Mouse (Mus musculus) liver, adult 2 months (tissue): Measurements from ENCODE around the gene Ripor3. TPM values are rescaled to one million over a fixed set of nuclear protein-coding genes. Genes with fewer than 3 reads are reported as not detected.

ENCODE experiments used
- DNase-seq: peaks from one replicate; pipeline ENCODE4 v3.0.0-alpha.2; 2011; ENCODE audit warnings: low read depth, low spot score; ENCODE audit errors: extremely low read depth
- H3K27ac ChIP-seq: fragments of 200-500 bp; replicated peaks from 2 replicates; pipeline ENCODE4 v1.5.1; 2012; ENCODE audit warnings: low read depth, mild to moderate bottlenecking, control low read depth, inconsistent platforms, low read length; ENCODE audit not compliant: insufficient read depth
- H3K27me3 ChIP-seq: fragments of 200-500 bp; 2 replicates; pipeline ENCODE4 v1.6.1; 2012; ENCODE audit warnings: mild to moderate bottlenecking, moderate library complexity, low read length, inconsistent platforms; ENCODE audit not compliant: control insufficient read depth, insufficient read depth
- H3K36me3 ChIP-seq: fragments of 200-500 bp; 2 replicates; pipeline ENCODE4 v1.6.1; 2012; ENCODE audit warnings: low read length, inconsistent platforms; ENCODE audit not compliant: control insufficient read depth, insufficient read depth
- H3K4me1 ChIP-seq: fragments of 200-500 bp; 2 replicates; pipeline ENCODE4 v1.6.1; 2011; ENCODE audit warnings: low read length; ENCODE audit not compliant: control insufficient read depth, insufficient read depth
- H3K4me3 ChIP-seq: fragments of 200-500 bp; 2 replicates; pipeline ENCODE4 v1.5.1; 2011; ENCODE audit warnings: low read depth, mild to moderate bottlenecking, control low read depth, low read length, moderate library complexity; ENCODE audit not compliant: insufficient read depth
- H3K79me2 ChIP-seq: fragments of 200-500 bp; 2 replicates; pipeline ENCODE4 v1.6.1; 2012; ENCODE audit warnings: inconsistent platforms, mild to moderate bottlenecking, low read length, moderate library complexity; ENCODE audit not compliant: control insufficient read depth, insufficient read depth
- H3K9ac ChIP-seq: fragments of 200-500 bp; 2 replicates; pipeline ENCODE4 v1.6.1; 2012; ENCODE audit warnings: low read depth, mild to moderate bottlenecking, control low read depth, inconsistent platforms, low read length
- CTCF ChIP-seq: fragments of 200-500 bp; IDR thresholded peaks from 2 replicates; pipeline ENCODE4 v1.5.1; 2011; ENCODE audit warnings: low read depth, low read length, control low read depth
- POLR2A ChIP-seq: fragments of 200-500 bp; IDR thresholded peaks from 2 replicates; pipeline ENCODE4 v1.6.1; 2011; ENCODE audit warnings: low read length, control low read depth; ENCODE audit not compliant: insufficient read depth; ENCODE audit errors: extremely low read depth
- WGBS: fragments of 180-500 bp; shearing (Covaris S2); methylation state at CpG from one replicate; pipeline ENCODE4 v1.1.7; 2018; 5-methylcytosine and 5-hydroxymethylcytosine counted together
- polyA plus RNA-seq: library from polyadenylated mRNA; depleted of rRNA; stranded (reverse); fragments of >200 nt; gene quantifications from 2 replicates; pipeline ENCODE4 v1.2.3, GENCODE M21; 2012
- total RNA-seq: library from RNA; depleted of rRNA; stranded (reverse); fragments of >200 nt; gene quantifications from 2 replicates; pipeline ENCODE4 v1.2.3, GENCODE M21; 2014

Ripor3 gene
- total and polyA plus RNA-seq, 2 experiments, result 0.92 to 1.9 TPM

DNA sequence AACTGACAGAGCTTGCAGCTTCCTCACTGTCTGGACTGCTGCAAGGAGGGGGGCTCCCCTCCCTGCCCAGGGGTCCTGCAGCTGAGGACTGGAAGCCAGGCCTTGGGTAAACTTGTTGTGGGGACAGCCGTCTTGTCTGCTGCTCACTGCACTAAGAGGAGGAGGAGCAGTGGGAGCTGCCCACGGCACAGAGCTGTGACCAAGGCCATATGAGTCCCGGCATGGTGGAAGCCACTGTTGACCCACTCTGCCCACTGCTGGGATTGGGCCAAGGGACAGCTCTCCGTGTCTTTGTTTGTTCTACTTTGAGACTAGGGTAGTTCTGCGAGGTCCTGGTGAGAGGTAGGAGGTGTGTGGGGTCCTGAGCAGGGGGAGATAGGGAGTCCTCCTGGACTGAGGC, 38.3 kb downstream of the Ripor3 start:
- TF ChIP-seq POLR2A, result no peak
- no peak for TF ChIP-seq CTCF
- Histone ChIP-seq H3K27ac (no peak overlapping the region), H3K27me3 (no peaks in the 10 kb centered on the region), H3K36me3 (peaks cover 2% of the 10 kb centered on the region; the same call in 1 of the 2 replicates), H3K4me3 (no peak overlapping the region), H3K9ac (no peak overlapping the region), H3K4me1 (no peaks in the 10 kb centered on the region; the same call in 1 of the 2 replicates), H3K79me2 (no peaks in the 10 kb centered on the region)
- WGBS, result 35% methylated on average over 5 of the region's 5 CpGs
- DNase-seq, result no peak

GRCm38 (mm10) chr2:167969851-167970541, 40.4 kb downstream of the Ripor3 start:
- no peaks in the 10 kb centered on the region for H3K27me3 ChIP-seq
- no peak overlapping the region for H3K4me3 ChIP-seq
- H3K79me2 ChIP-seq, result no peaks in the 10 kb centered on the region
- H3K36me3 ChIP-seq, result peaks cover 7% of the 10 kb centered on the region; the same call in 1 of the 2 replicates
- WGBS, result 89% methylated on average over 10 of the region's 10 CpGs
- H3K4me1 ChIP-seq, result no peaks in the 10 kb centered on the region; the same call in 1 of the 2 replicates
- no peak overlapping the region for H3K27ac ChIP-seq
- DNase-seq, result no peak
- TF ChIP-seq CTCF (no peak), POLR2A (no peak)
- no peak overlapping the region for H3K9ac ChIP-seq

- 92% methylated on average over 7 of the region's 7 CpGs for WGBS
- Histone ChIP-seq H3K27me3 (no peaks in the 10 kb centered on the region), H3K79me2 (no peaks in the 10 kb centered on the region), H3K4me3 (no peak overlapping the region), H3K27ac (no peak overlapping the region), H3K9ac (no peak overlapping the region), H3K4me1 (no peaks in the 10 kb centered on the region), H3K36me3 (peaks cover 11% of the 10 kb centered on the region; the same call in 1 of the 2 replicates)
- TF ChIP-seq POLR2A, result no peak
- TF ChIP-seq CTCF, result no peak
- no peak for DNase-seq
These were observed 41.9 kb downstream of the Ripor3 start for GRCm38 (mm10) chr2:167968504-167968903.

- H3K9ac ChIP-seq, result no peak overlapping the region
- H3K27me3 ChIP-seq, result no peaks in the 10 kb centered on the region
- WGBS, result 95% methylated on average over 3 of the region's 3 CpGs
- no peak overlapping the region for H3K4me3 ChIP-seq
- H3K27ac ChIP-seq, result no peak overlapping the region
- H3K4me1 ChIP-seq, result 0 out of 2 replicates have a peak, but pooled peaks cover 3% of the 10 kb centered on the region
- TF ChIP-seq POLR2A, result no peak
- TF ChIP-seq CTCF, result no peak
- DNase-seq, result no peak
- H3K79me2 ChIP-seq, result peaks cover 7% of the 10 kb centered on the region
- H3K36me3 ChIP-seq, result peaks cover 11% of the 10 kb centered on the region; the same call in 1 of the 2 replicates
These were observed 44.5 kb downstream of the Ripor3 start for GRCm38 (mm10) chr2:167965911-167966310.

- no peak for TF ChIP-seq CTCF
- no peak for TF ChIP-seq POLR2A
- WGBS, result 90% methylated on average over 9 of the region's 9 CpGs
- peaks cover 11% of the 10 kb centered on the region; the same call in 1 of the 2 replicates for H3K36me3 ChIP-seq
- no peak overlapping the region for H3K4me3 ChIP-seq
- H3K27me3 ChIP-seq, result no peaks in the 10 kb centered on the region
- DNase-seq, result no peak
- H3K4me1 ChIP-seq, result peaks cover 17% of the 10 kb centered on the region
- H3K79me2 ChIP-seq, result peaks cover 10% of the 10 kb centered on the region
- H3K27ac ChIP-seq, result no peak overlapping the region
- no peak overlapping the region for H3K9ac ChIP-seq
These were observed 46.1 kb downstream of the Ripor3 start for GRCm38 (mm10) chr2:167964320-167964719.

GRCm38 (mm10) chr2:167963778-167964300, 46.6 kb downstream of the Ripor3 start:
- TF ChIP-seq CTCF (no peak), POLR2A (no peak)
- H3K79me2 ChIP-seq, result peaks cover 10% of the 10 kb centered on the region
- peaks cover 11% of the 10 kb centered on the region; the same call in 1 of the 2 replicates for H3K36me3 ChIP-seq

More at GRCm38 (mm10) chr2:167963778-167964300, 46.6 kb downstream of the Ripor3 start:
- Histone ChIP-seq H3K4me1 (peaks cover 20% of the 10 kb centered on the region), H3K9ac (no peak overlapping the region), H3K4me3 (no peak overlapping the region), H3K27ac (no peak overlapping the region), H3K27me3 (no peaks in the 10 kb centered on the region)
- no peak for DNase-seq
- 88% methylated on average over 9 of the region's 9 CpGs for WGBS
